Mouse (Mus musculus) ovary, postnatal 14 days (tissue): ENCODE measurements around the gene Nfkbia.

Experiments used
- DNase-seq: peaks from one replicate; pipeline ENCODE4 v3.0.0; 2022; ENCODE audit warnings: low spot score

The Nfkbia gene

GRCm38 (mm10) chr12:55465401-55465983 is 27.0 kb downstream of the Nfkbia start:
- DNase-seq = no peak

- no peak for DNase-seq
Measured at GRCm38 (mm10) chr12:55464846-55465361, 27.5 kb downstream of the Nfkbia start.

GRCm38 (mm10) chr12:55463992-55464845 is 28.2 kb downstream of the Nfkbia start:
- peak; percentile 65 for DNase-seq

GRCm38 (mm10) chr12:55463087-55463486 is 29.4 kb downstream of the Nfkbia start:
- DNase-seq = no peak

GRCm38 (mm10) chr12:55462456-55462855 is 30.0 kb downstream of the Nfkbia start:
- DNase-seq = no peak

GRCm38 (mm10) chr12:55461767-55462166 is 30.7 kb downstream of the Nfkbia start:
- no peak for DNase-seq

- DNase-seq = no peak
Measured at GRCm38 (mm10) chr12:55460900-55461299, 31.5 kb downstream of the Nfkbia start.

GRCm38 (mm10) chr12:55459739-55460138 is 32.7 kb downstream of the Nfkbia start:
- DNase-seq = no peak

- DNase-seq = no peak
Measured at GRCm38 (mm10) chr12:55456893-55457292, 35.6 kb downstream of the Nfkbia start.

GRCm38 (mm10) chr12:55456136-55456535 is 36.3 kb downstream of the Nfkbia start:
- DNase-seq = no peak

- DNase-seq = no peak
Measured at GRCm38 (mm10) chr12:55455206-55455605, 37.2 kb downstream of the Nfkbia start.

GRCm38 (mm10) chr12:55453924-55454323 is 38.5 kb downstream of the Nfkbia start:
- no peak for DNase-seq

GRCm38 (mm10) chr12:55452839-55453238 is 39.6 kb downstream of the Nfkbia start:
- DNase-seq = no peak

- no peak for DNase-seq
Measured at GRCm38 (mm10) chr12:55450421-55450820, 42.0 kb downstream of the Nfkbia start.

- DNase-seq = no peak
Measured at GRCm38 (mm10) chr12:55449048-55449447, 43.4 kb downstream of the Nfkbia start.

GRCm38 (mm10) chr12:55448457-55448856 is 44.0 kb downstream of the Nfkbia start:
- no peak for DNase-seq

GRCm38 (mm10) chr12:55447396-55447760 is 45.1 kb downstream of the Nfkbia start:
- no peak for DNase-seq

GRCm38 (mm10) chr12:55446746-55447395 is 45.6 kb downstream of the Nfkbia start:
- peak; percentile 63 for DNase-seq

- DNase-seq = no peak
Measured at GRCm38 (mm10) chr12:55446366-55446745, 46.1 kb downstream of the Nfkbia start.

- DNase-seq = no peak
Measured at GRCm38 (mm10) chr12:55445583-55445982, 46.9 kb downstream of the Nfkbia start.

- no peak for DNase-seq
Measured at GRCm38 (mm10) chr12:55444031-55444451, 48.4 kb downstream of the Nfkbia start.
